Mouse (Mus musculus): ENCODE measurements at regions not wholly inside any gene's neighbourhood (a gene's known extent, or its start where the extent isn't known, plus 50 kb on each side); places are given as distances from the start of the nearest gene placed in this dataset.

DNA sequence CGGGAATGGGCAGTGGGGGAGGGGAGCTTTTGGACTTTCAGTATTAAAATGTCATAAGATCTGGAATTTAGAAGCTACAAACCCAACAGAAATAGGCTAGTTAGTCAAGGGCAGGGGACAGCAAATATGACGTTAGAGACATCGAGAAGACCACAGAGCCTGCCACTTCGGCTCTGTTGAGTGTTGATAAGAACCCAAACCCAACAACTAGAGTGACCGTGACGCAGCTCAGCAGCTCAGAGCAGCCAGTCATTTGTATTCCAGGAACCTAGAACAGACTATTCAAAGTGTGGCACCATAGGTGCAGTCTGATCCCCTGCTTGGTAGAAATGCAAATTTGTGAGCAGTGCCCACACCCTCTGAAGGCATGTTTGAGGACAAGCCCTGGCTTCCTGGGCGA lies 409.8 kb upstream of the Gm10131 start:
- no peak overlapping the region for H3K27ac ChIP-seq (ENCODE audit: insufficient read depth, low read depth, low read length)

DNA sequence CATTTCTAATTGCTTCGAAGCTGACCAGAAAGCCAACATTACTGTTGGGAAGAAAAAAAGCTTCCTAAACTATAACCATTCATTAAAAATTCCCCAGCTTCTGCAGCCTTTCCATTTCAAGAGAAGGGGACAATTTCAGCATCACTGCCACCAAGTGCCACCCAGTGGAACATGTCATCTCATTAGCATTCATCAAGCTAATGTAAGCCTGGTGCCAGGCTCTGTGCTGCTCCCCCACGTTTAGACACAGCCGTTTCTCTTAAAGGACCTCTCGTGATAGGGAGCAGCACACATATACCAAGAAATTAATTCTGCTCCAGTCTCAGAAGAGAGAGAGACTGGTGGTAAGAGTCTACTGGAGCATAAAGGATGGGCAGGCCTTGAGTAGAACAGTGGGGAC lies 409.1 kb upstream of the Gm10131 start:
- H3K27ac ChIP-seq (ENCODE audit: insufficient read depth, low read depth, low read length), result no peak overlapping the region
- no peak overlapping the region for H3K4me3 ChIP-seq (ENCODE audit: insufficient read depth, low read length)
- H3K4me1 ChIP-seq (ENCODE audit: control insufficient read depth, insufficient read depth, low read length), result peaks cover 13% of the 10 kb centered on the region
- TF ChIP-seq POLR2A (IDR thresholded peaks at IDR 0.05; ENCODE audit: borderline replicate concordance, low read depth, low read length) (no peak), CTCF (IDR thresholded peaks at IDR 0.05; ENCODE audit: low read depth, low read length) (no peak)

More for the DNA sequence above, 409.8 kb upstream of the Gm10131 start:
- no peak for TF ChIP-seq POLR2A (IDR thresholded peaks at IDR 0.05; ENCODE audit: borderline replicate concordance, low read depth, low read length)
- no peak for TF ChIP-seq CTCF (IDR thresholded peaks at IDR 0.05; ENCODE audit: low read depth, low read length)
- H3K4me1 ChIP-seq (ENCODE audit: control insufficient read depth, insufficient read depth, low read length), result peaks cover 13% of the 10 kb centered on the region
- H3K4me3 ChIP-seq (ENCODE audit: insufficient read depth, low read length), result no peak overlapping the region

DNA sequence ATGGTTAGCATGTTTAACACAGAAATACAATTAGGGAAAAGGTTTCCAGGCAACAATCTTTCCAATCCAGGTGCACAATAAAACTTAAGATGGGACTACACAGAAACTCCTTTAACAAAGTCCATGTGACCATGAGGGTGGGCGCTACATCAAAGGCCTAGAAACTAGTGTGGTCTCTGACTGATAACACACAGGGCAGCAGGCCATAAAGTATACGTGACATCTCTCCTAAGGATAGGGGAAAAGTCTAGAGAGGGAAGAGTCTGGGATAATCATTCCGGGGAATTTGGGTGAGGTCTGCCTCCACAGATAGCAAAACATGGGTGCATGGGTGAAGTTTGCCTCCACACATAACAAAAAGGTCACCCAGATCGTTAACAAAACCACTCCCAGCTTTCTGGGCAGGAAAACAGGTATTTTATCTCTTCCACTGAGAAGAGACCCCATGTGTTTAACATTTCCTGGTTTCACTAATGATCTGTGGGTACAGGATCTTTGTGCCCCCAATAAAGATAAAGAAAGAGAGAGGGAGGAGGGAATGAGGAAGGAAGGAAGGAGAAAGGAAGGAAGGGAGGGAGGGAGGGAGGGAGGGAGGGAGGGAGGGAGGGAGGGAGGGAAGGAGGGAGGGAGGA lies 402.0 kb upstream of the Gm10131 start:
- H3K27ac ChIP-seq (ENCODE audit: insufficient read depth, low read depth, low read length), result no peak overlapping the region
- no peak for TF ChIP-seq POLR2A (IDR thresholded peaks at IDR 0.05; ENCODE audit: borderline replicate concordance, low read depth, low read length)
- TF ChIP-seq CTCF (IDR thresholded peaks at IDR 0.05; ENCODE audit: low read depth, low read length), result no peak
- no peak overlapping the region for H3K4me3 ChIP-seq (ENCODE audit: insufficient read depth, low read length)
- H3K4me1 ChIP-seq (ENCODE audit: control insufficient read depth, insufficient read depth, low read length), result no peaks in the 10 kb centered on the region

DNA sequence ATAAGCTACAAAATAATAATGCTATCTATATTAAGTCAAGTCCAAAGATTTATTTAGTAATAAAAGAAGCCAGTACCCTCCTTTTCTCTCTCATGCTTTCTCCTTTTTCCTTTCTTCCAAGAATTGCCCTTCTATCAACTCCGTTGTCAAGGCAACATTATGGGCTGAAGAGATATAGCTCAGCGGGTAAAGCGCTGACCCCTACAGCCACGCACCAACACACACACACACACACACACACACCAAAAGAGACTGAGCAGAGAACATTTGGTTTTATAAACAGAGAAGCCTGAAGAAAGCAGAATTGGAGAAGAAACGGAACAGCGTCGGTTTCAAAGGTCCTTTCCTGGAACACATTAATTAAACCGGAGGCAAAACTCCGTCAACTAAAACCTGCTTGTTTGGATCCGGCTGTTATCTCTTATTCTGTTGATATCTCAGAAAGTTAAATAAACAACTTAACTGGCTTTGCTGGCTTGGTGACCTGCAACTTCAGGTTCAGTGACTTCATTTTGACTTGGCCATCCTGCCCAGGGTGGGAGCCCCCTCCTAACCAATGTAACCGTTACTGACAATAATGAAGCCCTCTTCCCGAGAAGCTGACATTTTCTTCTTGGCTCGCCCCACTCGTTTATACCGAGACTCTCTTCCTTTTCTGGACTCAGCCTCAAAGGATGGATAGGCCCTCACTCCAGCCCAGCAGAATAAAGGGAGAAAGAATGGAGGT lies 394.5 kb upstream of the Gm10131 start:
- Histone ChIP-seq H3K4me3 (ENCODE audit: insufficient read depth, low read length) (no peak overlapping the region), H3K27ac (ENCODE audit: insufficient read depth, low read depth, low read length) (no peak overlapping the region), H3K4me1 (ENCODE audit: control insufficient read depth, insufficient read depth, low read length) (no peaks in the 10 kb centered on the region)
- TF ChIP-seq POLR2A (IDR thresholded peaks at IDR 0.05; ENCODE audit: borderline replicate concordance, low read depth, low read length) (no peak), CTCF (IDR thresholded peaks at IDR 0.05; ENCODE audit: low read depth, low read length) (no peak)

DNA sequence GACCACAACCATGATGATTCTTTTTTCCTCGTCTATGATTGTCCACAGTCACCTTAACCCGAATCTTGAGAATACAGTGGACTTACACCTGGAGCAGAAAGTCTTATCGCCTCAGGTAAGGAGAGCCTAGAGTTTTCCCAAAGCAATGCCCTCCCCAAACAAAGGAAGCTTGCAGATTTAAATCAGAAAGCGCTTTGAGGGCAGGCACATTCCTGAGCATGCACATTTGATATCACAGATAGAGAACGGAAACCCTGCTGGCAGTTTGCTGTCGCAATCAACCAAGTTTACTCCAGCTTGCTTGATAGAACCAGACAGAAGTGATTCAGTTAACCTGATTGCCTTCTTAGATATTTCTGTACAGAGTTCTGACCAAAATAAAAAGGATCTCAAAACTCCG lies 393.6 kb upstream of the Gm10131 start:
- H3K4me3 ChIP-seq (ENCODE audit: insufficient read depth, low read length), result no peak overlapping the region
- no peak overlapping the region for H3K27ac ChIP-seq (ENCODE audit: insufficient read depth, low read depth, low read length)
- H3K4me1 ChIP-seq (ENCODE audit: control insufficient read depth, insufficient read depth, low read length), result no peaks in the 10 kb centered on the region
- TF ChIP-seq CTCF (IDR thresholded peaks at IDR 0.05; ENCODE audit: low read depth, low read length), result no peak

DNA sequence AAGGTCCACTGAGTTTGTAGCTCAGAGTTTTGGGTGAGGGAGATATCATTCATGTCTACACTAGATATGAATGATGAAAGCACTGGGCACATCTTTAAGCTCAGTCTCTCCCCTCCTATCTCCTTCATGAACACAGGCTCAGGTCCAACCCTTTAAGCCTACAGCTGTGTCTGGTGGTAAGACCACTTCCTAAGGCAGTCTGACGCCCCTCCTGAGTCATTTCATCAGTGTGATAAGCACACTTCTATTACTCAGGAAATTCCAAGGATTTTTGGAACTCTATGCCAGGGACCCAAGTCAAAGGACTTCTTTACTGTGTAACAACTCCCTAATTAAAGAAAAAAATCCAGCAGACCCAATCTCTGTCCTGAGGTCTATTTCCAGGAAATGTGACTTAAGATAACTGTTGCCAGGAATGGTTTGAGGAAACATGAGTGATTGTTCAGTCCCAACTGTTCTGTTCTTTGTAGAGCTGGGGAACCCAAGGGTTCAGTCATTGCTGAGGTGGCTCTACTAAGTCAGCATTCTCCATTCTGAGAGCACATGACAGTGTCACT lies 391.1 kb upstream of the Gm10131 start:
- H3K4me3 ChIP-seq (ENCODE audit: insufficient read depth, low read length), result no peak overlapping the region
- H3K4me1 ChIP-seq (ENCODE audit: control insufficient read depth, insufficient read depth, low read length), result no peaks in the 10 kb centered on the region
- TF ChIP-seq POLR2A (IDR thresholded peaks at IDR 0.05; ENCODE audit: borderline replicate concordance, low read depth, low read length) (no peak), CTCF (IDR thresholded peaks at IDR 0.05; ENCODE audit: low read depth, low read length) (no peak)
- H3K27ac ChIP-seq (ENCODE audit: insufficient read depth, low read depth, low read length), result no peak overlapping the region

DNA sequence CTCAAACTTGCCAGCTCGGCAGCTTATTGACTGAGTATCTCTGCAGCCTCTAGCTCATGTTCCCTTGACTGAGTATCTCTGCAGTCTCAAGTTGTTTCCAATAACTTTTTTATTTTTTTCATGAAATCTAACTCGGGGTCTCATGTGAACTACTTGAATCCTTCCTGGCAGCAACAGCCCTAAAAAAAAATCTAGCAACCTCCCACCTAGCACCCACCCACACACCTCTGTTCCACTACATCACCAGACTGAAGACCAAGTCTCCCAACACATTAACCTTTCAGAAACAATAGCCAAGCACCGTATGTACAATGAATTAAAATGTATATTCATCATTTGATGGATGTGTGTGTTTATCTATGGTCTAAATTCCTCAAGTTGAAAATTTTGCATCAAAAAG lies 387.7 kb upstream of the Gm10131 start:
- no peak for TF ChIP-seq POLR2A (IDR thresholded peaks at IDR 0.05; ENCODE audit: borderline replicate concordance, low read depth, low read length)
- TF ChIP-seq CTCF (IDR thresholded peaks at IDR 0.05; ENCODE audit: low read depth, low read length), result no peak
- no peak overlapping the region for H3K27ac ChIP-seq (ENCODE audit: insufficient read depth, low read depth, low read length)
- no peak overlapping the region for H3K4me3 ChIP-seq (ENCODE audit: insufficient read depth, low read length)
- 0 out of 2 replicates have a peak, but pooled peaks cover 4% of the 10 kb centered on the region for H3K4me1 ChIP-seq (ENCODE audit: control insufficient read depth, insufficient read depth, low read length)

DNA sequence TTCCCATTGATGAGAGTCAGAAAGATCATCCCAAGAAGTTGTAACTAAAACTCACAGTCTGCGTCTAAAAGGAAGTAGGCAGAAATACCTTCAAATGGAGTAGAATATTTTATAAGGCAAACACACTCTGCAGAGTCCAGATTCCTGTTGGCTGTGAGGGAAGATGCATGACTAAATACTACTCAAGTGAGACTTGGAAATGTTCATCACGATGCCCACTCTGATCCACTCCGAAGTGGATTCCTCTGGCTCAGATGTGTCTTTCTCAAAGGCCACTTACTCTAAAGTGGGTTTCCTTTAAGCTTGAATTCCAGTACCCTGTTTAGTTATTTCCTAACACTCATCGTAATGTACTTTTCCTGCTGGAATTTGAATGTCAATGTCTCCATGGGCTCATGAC lies 385.2 kb upstream of the Gm10131 start:
- Histone ChIP-seq H3K4me1 (ENCODE audit: control insufficient read depth, insufficient read depth, low read length) (0 out of 2 replicates have a peak, but pooled peaks cover 4% of the 10 kb centered on the region), H3K4me3 (ENCODE audit: insufficient read depth, low read length) (no peak overlapping the region), H3K27ac (ENCODE audit: insufficient read depth, low read depth, low read length) (no peak overlapping the region)
- no peak for TF ChIP-seq CTCF (IDR thresholded peaks at IDR 0.05; ENCODE audit: low read depth, low read length)
- TF ChIP-seq POLR2A (IDR thresholded peaks at IDR 0.05; ENCODE audit: borderline replicate concordance, low read depth, low read length), result no peak

DNA sequence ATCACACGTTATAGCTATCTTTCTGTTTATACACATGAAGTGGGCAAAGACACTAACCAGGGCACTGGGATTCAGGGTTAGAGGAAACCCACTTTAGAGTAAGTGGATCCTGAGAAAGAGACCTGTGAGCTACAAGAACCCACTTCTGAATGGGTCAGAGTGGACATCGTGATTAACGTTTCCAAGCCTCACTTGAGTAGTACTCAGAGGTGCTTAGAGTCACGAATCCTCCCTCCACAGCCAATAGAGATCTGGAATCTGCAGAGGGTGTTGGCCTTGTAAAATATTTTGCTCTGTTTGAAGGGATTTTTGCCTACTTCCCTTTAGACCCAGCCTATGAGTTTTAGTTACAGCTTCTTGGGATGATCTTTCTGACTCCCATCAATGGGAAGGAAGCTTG lies 384.4 kb upstream of the Gm10131 start:
- Histone ChIP-seq H3K4me3 (ENCODE audit: insufficient read depth, low read length) (no peak overlapping the region), H3K27ac (ENCODE audit: insufficient read depth, low read depth, low read length) (no peak overlapping the region), H3K4me1 (ENCODE audit: control insufficient read depth, insufficient read depth, low read length) (0 out of 2 replicates have a peak, but pooled peaks cover 4% of the 10 kb centered on the region)
- no peak for TF ChIP-seq POLR2A (IDR thresholded peaks at IDR 0.05; ENCODE audit: borderline replicate concordance, low read depth, low read length)
- TF ChIP-seq CTCF (IDR thresholded peaks at IDR 0.05; ENCODE audit: low read depth, low read length), result no peak

DNA sequence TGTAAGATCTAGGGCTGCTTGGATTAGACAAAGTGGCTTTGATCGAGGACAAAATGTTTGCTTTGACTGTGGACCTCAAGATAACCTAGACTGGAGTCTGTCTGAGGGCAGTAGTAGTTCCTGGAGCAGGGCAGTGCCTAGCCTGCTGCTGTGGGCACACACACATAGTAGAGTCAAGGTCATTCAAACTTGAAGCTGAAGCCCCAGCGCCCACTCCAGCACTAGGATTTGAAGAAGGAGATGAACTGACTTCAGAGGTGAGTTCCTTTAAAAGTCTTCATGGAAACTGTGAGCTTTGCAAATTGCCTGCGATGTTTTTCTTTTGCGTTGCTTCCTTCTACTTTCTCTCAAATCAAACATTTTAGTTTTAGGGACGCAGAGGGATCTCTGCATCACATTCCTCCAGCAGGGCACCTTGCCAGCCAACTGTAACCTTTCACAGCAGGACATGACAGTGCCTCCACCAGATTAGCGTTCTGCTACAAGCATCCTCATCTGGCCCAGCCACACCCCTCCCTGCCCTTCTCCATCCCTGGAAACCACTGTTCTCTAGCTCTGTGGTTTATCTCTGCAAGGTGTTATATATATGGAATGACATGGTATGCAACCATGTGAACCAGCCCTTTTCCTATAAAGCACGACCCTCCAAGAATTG lies 377.3 kb upstream of the Gm10131 start:
- TF ChIP-seq CTCF (IDR thresholded peaks at IDR 0.05; ENCODE audit: low read depth, low read length) (no peak), POLR2A (IDR thresholded peaks at IDR 0.05; ENCODE audit: borderline replicate concordance, low read depth, low read length) (no peak)
- no peak overlapping the region for H3K27ac ChIP-seq (ENCODE audit: insufficient read depth, low read depth, low read length)
- H3K4me3 ChIP-seq (ENCODE audit: insufficient read depth, low read length), result no peak overlapping the region
- H3K4me1 ChIP-seq (ENCODE audit: control insufficient read depth, insufficient read depth, low read length), result peaks cover 18% of the 10 kb centered on the region
